Mouse (Mus musculus) lung, adult 18-20 months (tissue): ENCODE results near the gene Vwf.

ENCODE experiments used
- DNase-seq, 2 experiments: peaks; one replicate each; pipeline ENCODE4 v3.0.0; 2022; ENCODE audit warnings: mixed read lengths in 2 of 2

Vwf gene

DNA sequence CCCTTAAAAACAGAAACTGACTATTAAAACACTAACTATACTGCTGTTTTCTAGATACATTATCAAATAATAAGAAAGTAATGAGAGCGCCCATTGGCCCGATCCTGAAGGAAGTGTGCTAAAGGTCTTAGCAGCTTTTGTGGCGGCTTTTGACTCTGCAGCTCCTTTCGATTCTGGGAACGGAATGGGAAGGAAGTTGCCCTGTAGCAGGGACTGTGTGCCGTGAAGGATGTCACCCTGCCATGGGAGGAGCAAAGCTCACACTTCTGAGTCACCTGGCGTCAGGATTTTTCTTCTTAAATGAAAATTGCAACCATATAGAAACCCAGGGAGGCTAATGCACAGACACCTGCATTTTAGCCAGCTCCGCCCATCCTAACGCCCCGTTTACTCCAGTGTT lies 1.8 kb downstream of the Vwf start:
- DNase-seq = peak; percentile 24 to 35

DNA sequence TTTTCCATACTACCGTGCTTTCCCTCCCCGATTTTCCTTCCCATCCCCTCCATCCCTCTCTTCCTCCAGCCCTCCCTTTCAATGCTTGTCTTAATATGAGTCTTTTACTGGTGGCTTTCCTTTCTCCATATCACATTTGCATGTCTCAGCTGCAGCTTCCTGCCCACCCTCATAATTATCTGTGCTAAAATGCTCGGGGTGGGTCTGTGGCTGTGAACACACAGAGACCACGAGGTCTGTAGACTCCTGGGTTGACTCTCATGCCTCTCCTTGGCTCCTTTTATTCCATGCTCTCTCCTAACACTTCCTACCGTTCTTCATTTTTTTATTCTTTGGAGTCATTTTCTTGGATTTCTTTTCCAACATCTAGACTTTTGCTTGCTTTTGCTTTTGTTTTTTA lies 3.6 kb downstream of the Vwf start:
- no peak for DNase-seq

DNA sequence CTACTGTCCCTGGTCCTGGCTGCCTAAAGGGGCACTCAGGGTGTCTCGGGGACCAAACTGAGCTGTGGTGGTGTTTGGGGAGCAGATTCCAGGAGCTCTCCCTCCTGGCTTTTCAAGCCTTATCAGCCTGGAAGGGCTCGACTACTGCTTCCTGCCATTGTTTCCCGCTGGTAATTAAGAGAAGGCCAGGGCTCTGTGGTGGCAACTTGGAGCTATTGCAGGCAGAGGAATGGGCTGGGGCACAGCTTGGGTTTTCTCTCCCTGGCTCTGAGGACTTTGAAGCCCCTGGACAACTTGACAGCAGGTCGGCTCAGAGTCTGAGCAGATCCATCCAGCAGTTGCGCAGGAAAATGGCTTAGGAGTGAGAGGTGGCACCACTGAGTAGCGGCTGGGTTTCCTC lies 6.2 kb downstream of the Vwf start:
- DNase-seq = peak; percentile 33 to 54

DNA sequence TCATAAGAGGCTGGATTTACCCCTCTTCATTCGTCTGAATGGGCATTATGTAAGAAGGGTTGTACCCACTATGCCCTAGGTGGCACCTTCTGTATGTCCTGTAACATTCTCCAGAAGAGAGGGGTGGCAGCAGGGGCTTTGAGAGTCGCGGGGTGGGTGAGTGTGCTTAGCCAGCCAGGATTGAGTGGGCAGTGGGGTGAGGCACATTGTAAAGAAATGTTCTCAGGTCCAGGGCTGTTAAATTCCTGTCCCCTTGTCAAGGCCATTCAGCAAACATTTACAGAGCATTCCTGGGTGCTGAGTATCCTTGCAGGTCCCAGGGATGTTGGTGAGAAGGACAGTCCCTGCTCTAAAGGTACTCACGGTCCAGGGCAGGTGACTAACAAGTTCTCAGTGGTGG lies 7.0 kb downstream of the Vwf start:
- no peak for DNase-seq

DNA sequence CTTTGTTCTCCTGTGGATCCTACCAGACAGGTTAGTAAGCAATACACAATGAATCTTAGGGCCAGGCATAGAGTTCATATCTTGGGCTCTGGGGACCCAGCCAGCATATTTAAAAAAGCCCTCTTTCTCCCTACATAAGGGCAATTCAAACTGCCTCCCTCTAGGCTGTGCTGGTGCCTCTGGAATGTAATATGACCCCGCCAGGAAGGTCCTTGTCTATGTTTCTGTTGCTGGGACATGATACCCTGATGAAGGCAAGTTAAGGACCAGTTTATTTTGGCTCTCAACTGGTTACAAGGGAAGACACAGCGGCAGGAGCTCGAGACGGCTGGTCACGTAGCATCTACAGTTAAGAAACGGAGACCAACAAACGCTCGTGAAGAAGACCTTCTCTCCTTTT lies 12.3 kb downstream of the Vwf start:
- DNase-seq = no peak

DNA sequence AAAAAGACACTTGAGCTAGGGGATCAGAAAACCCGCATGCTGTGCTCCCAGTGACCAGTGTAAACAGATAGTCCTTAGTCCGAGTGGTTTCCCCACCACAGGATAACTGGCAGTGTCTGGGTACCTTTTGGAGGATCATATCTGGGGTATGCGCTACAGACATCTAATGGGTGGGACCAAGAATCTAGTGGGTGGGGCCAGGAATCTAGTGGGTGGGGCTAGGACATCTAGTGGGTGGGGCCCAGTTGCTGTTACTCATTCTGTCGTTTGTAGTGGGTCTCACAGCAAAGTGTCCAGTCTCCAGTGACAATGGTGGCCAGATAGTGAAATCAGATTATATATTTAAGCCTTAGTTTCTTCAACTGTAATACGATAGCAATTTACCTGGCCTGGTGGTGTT lies 14.5 kb downstream of the Vwf start:
- no peak for DNase-seq

DNA sequence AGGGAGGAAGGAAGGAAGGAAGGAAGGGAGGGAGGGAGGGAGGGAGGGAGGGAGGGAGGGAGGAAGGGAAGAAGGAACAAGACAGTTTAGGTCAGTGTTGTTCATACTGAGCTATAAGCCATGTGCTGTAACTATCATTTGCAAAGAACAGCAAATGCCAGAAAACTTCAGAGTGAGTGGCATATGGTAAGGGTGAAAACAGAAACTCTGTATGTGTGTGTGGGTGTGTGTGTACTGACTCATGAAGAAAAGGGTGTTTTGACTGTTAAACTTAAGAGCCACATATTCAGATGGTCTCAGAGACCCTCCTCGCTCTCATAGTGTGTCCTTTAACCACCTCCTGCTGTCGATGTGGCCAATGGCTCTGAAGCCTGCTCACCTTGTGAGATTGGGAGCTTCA lies 14.9 kb downstream of the Vwf start:
- DNase-seq = no peak

DNA sequence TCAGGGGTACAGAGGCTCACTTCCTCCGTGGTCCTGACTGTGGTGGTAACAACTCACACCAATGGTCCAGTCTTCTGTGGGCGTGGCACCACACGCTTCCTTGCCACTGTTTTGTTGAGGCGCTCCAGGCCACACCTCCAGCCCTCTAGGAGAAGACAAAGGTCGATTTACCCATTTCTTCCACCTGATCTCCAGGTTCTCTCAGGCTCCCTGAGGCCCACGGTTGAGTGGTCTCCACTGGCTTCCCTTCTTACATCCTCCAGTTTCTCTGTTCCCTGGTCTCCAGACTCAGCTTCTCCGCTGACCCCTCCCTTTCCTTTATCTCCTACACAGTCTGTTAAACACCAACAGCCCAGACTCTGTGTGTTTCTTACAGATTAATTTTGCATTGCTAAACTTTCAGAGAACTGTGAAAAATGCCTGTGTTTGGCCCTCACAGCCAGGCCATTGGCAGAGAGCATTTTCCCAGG lies 18.3 kb downstream of the Vwf start:
- no peak for DNase-seq

DNA sequence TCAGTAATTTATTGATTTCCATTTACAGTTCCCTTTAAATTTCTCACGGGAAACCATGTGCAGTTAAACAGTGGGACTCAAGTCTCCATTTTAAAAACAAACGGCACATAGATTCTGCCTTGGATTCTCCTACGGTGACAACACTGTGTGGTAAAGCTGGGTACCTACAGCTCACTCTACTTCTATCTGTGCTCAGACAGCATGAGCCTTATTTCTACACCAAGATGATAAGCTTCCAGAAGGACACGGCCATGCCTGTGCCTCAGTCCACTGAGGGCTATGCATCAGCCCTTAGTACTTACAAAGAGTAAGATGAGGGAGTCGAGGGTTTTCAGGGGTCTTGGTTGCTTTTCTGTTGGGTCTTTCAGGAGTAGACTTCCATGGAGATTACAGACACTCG lies 18.8 kb downstream of the Vwf start:
- DNase-seq = no peak

DNA sequence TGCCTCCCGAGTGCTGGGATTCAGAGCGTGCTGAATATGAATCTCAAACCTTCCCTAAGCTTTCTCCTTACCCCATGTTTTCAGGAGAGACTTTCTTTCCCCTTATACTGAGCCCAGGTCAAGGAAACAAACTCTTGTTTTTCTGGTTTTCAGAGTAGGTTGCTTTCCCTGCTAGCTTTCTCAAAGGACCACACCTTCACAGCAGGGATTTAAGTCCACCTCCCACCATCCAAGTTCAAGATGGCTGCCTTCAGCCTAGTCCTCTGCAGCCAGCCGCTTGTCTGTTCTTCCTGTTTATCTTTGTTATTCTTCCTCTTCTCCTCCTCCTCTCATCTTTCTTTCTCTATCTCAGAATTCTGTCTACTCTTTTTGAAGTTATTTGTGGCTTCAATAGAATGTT lies 20.1 kb downstream of the Vwf start:
- no peak for DNase-seq

DNA sequence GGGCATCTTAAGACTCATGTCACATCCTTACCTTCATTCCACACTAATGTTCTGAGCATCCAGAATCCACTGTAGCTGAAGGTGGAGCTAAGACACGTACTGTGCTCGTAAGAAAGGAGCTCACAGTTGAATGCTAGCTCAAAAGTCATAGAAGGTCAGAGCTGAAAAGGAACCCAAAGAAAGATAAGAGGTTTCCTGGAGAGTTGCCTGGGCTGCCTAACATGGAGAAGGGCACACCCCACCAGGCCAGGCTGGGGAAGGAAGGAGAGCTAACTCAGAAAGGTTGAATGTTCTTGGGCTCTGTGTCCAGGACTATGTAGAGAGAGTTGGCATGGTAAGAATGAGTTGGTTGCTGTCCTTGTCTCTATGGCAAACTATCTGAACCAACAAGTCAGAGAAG lies 21.8 kb downstream of the Vwf start:
- peak in 1 of 2 experiments; percentile 53 for DNase-seq

DNA sequence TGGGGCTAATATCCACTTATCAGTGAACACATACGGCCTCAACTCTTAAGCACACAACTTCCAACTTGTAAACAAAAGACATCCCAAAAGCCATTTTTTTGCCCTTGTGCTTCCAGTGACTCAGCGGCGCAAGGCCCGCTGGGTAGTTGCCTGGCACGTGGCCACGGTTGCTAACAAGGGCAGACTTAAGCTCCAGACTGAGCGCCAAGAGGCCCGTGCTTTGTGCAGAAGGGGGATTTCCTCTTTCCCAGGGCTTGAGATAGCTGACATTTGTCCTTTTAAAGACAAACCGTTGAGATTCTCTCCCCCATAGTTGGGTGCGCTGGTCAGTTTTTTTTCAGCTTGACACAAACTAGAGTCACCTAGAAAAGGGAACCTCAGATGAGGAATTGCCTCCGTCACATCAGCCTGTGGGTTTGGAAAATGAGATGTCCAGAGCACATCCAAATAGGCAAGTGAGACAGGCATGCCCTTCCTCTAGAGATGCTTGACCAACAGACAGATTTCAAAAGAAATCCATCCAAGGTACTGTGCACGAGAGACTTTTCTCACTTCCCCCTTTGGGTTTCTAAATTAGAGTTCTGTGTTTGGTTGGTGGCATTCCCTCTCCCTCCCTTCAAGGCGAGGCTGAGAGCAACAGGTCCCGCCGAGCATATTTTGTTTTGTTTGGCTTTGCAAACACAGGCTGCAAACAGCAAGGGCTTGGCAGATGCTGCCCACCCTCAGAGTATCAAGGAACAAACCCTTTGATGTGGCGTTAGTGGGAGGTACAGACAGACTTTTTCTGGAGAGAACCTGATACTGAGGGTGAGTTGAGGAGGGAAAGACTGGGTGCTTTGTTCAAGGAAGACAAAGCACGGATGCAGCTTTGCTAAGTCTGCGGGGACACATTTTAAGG lies 26.0 kb downstream of the Vwf start:
- DNase-seq = peak; percentile 84 to 89

DNA sequence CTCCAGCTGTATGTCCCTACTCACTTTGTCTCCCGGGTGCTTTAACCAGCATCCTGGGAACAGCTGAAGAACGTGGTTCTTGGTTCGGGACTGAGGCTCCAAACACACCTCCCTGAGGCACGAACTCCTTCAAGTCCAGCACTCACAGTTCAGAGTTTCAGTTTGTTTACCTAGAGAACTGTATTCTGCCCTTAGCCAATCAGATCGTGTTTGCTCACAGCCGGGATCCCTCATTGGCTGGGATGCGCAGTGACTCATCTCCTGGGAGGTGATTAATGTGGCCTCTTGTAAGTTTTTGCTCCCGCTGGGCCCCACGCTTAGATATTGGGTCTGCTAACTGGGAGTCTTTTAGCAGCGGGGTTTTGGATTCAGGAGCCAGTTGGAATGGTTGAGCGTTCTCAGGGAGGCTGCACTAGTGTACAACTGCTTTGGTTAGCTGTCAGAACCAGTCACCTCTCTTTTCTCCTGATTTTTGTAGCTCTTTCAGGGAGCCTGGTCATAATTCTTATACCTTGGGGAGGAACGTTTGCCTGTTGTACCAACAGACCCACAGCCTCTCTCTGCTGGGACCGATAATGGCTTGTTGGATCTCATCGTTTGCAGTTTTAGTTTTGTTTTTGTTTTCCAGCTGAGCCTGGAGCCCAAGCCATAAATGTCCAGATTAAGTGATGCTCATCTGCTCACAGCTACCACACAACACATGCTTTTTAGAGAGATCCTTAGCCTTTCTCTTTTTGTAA lies 26.8 kb downstream of the Vwf start:
- peak; percentile 88 to 90 for DNase-seq

DNA sequence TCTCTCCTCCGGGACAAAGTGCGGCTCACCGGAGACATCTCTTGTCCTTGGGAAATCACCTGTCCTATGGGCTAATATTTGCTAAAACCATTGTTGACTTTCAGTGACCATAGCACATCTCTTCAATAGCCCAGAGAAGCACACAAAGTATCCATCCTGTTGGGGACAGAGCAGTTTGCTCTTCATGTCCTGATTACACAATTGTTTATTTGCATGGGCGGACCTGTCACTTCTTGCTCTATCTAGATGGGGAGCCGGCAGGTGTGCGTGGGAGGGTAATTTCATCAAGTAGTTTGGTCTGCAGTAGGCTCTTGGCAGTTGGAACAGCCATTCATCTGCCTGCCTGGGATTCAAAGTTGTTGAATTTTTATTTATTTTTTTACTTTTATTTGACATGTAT lies 28.5 kb downstream of the Vwf start:
- DNase-seq = no peak

DNA sequence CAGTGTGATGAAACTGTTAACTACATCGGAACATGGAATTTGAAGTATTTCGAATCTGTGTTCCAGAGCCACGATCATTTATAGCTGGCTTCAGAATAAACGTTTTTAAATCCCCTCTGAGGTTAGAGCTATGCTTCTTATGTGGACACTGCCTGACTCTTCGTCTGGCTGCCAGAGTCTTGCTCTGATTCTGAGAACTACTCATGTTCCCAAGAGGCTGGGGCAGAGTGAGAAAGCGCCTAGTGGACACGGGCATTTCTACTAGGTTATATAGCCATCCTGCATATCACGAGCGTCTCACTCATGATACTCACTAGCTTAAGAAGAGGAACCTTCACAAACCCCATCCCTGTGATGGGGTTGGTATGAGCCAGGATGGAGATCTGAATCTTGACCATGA lies 30.7 kb downstream of the Vwf start:
- no peak for DNase-seq

DNA sequence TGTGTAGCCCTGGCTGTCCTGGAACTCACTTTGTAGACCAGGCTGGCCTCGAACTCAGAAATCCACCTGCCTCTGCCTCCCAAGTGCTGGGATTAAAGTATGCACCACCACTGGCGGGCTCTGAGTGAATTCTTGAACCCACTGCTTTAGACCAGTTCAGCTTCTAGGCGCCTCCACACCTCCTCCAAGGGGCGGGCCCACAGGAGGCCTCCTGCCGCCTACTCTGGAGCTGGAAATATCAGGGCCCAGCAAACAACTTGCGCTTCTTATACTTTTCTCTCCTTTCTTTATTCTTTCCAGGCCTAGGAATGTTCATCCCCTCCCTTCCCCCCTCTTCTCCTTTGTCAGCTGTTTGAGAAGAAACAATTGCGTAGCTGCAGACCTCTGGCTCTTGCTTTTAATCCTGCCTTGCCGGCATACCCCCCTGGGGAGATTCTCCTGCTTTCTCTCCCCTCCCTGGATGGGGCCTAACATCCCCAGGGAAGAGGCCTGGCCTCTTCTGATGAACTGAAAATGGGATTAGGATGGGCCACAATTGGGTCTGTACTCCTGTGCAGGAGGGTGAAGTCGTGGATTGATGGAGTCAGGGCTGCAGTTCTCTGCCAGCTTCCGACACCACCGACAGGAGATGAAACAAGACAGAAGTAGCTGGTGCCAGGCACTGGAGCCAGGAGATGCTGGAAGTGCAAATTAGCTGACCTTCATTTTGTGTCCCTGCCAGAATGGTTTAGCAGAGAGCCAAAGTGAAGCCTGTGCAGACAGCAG lies 31.5 kb downstream of the Vwf start:
- no peak for DNase-seq

DNA sequence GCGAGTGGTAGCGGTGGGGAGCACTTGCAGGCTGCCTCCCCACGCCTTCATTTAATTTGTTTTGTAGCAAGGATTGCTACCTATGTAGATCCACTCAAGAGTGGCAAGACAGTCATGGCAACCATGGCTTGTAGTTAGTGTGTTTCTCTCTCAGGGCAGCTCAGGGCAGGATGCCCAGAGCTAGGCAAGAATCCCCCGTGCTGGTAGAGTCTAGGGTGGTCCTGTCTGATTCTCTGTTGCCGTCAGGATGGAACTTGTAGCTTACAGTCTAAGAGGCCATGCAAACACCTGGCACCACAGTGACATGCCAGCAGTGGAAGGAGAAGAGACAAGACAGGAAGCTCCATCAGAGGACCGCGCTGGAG lies 32.1 kb downstream of the Vwf start:
- no peak for DNase-seq

DNA sequence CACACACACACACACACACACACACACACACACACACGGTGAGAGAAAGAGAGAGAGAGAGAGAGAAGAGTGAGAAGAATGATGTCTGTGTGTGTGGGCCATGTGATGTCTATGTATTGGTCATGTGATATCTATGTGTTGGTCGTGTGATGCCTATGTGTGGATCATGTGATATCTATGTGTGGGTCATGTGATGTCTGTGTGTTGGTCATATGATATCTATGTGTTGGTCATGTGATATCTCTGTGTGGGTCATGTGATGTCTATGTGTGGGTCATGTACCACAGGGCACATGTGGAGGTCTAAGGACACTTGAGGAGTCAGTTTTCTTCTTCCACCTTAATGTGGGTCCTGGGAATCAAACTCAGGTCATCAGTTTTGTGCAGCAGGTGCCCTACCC lies 33.3 kb downstream of the Vwf start:
- DNase-seq = no peak

DNA sequence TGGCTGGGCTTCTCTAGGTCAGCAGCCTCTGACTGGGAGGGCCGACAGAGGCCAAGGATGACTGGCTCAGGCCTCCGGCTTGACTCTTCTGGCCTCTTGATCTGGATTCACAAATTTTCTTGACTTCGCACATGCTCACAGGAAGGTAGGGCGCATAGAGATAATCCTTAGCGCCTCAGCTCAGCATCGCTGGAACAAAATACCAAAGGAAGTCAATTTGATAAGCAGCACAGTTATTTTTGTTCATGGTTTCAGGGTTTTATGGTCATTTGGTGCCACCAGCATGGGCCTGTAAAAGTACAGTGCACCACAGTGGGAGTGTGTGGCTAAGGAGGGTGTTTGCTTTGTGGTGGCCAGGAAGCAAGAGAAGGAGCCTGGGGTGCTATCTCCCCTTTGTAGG lies 37.1 kb downstream of the Vwf start:
- no peak for DNase-seq

DNA sequence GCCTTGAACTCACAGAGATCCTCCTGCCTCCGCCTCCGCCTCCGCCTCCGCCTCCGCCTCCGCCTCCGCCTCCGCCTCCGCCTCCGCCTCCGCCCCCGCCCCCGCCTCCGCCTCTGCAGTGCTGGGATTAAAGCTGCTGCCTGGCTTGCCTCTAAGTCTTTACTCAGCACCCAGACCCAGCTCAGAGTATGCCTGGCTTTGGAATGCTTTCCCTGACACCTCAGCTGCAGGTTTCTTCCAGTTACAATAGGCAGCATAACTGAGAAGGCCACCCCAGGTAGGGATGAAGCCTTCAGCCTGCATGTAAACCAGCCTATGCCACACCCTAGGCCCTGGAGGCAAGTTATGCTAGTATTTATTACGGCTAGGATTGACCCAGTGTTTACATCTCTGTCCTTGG lies 37.7 kb downstream of the Vwf start:
- DNase-seq = no peak

DNA sequence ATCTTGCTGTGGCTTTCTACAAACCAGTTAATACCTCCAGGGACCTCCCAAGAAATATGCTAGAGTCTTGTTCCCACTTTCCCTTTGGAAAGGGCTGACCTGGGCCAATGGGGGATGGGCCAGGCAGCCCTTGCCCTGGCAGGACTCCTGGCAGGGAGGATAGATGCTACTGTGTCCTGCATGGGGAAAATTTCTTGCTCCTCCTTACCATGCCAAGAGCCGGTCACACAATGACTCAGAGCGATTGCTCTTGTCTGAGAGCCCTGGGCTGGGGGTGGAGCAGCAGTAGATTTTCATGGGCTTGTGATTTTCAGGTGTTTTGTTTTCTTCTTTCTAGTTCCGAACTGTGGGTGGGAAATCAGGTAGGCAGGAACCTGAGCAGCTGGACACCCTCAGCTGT lies 39.0 kb downstream of the Vwf start:
- no peak for DNase-seq

DNA sequence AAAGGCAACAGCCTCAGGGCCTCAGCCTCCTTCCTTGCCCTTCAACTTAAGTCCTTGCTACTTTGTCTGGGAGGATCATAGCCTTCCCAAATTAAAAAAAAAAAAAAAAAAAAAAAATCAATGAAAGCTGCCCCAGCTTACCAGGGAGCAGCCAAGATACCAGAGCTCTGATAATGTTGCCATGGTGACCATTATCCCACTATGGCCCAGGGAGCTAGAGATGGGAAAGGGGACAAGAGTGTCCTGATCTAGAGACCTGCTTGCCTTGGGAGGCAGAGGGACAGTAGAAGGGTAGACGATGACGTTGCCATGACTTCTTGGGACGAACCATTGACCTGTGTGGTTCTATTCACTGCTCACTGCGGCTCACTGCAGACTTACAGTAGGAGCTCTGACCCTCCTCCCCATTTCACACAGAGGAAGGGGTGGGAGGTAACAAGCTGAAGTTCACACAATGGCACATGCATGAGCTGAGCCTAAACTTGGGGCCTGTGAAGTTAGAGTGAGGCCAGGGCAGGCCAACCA lies 39.5 kb downstream of the Vwf start:
- DNase-seq = no peak

DNA sequence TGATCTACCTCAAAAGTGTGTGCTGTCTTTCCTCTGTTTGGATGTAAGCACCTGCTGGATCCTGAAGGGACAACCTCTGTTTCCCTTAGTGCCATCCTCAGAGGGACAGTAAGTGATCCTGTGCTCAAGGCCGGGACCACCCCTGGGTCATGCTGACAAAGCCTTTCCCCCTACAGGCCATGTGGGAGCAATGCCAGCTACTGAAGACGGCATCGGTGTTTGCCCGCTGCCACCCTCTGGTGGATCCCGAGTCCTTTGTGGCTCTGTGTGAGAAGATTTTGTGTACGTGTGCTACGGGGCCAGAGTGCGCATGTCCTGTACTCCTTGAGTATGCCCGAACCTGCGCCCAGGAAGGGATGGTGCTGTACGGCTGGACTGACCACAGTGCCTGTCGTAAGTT lies 41.7 kb downstream of the Vwf start:
- no peak for DNase-seq
